Mouse (Mus musculus): ENCODE measurements around the gene Aes.

The Aes gene

GRCm38 (mm10) chr10:81545161-81545747 lies 14.0 kb upstream of the Aes start, which contains the start of gene Gna11:
Gene Gna11, minus strand, starts transcription at chr10:81545190.
- DNase-seq = peak; percentile 99 to 100

DNA sequence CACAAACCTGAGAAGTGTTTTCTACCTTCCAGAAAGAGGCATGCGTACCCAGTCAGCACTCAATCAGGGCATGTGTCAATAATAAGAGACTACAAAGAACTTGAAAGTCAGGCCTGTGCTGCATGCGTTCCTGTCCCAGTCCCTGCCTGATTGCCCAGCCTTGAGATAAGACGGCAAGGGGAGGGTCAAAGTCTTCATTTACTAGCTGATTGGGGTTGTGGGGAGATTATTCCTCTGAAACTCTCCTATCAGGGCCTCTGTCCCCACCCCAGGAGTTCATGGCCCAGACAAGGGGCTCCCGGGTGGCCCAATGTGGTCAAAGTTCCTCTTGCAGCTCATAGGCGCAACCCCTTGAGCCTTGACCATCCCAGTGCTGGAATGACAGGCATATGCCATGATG lies 13.0 kb upstream of the Aes start:
- no peak for DNase-seq

GRCm38 (mm10) chr10:81546788-81547571 lies 12.3 kb upstream of the Aes start:
- no peak for DNase-seq

GRCm38 (mm10) chr10:81548944-81549343 lies 10.3 kb upstream of the Aes start:
- peak in 1 of 2 experiments; percentile 62 for DNase-seq

DNA sequence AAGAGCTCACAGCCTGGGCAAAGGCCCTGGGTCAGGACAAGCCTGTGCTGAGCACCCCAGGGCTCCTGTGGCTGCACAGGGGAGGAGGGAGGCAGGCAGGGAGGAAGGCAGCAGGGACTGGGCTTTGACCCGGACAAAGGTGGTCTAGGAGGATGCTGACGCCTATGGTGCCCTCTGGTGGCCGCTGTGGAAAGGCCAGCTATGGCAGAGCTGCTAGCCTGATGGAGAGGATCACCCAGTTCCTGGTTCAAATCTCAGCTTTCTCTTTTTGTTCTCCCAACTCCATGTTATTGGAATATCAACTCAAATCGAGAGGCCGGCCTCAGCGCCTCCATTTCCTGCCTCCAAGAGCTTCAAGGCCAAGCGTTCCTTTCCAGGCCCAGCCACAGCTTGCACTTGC lies 9.0 kb upstream of the Aes start:
- DNase-seq = peak in 1 of 2 experiments; percentile 69

DNA sequence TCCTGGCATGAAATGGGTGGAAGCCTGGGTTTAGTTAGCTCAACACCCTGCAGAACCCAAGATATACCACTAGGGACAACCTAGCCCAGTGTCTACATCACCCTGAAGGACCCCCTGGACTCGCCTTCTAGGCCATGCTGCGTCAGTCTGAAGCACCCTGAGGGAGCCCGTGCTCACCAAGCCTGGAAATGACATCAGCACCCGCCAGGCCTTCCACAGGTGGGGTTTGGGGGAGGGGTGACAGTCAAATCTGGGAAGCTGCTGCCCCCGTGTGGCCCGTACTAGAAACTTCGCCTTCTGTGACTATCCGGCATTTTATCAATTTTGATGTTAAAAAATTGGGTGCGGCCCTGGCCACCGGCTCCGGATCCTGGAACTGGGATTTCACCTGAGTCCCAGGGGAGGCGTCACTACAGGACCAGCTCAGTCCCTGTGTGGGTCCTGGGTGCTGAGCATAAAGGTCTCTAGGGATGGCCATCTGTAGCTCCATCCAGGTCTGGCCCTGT lies 7.6 kb upstream of the Aes start:
- peak; percentile 88 to 93 for DNase-seq

- no peak for DNase-seq
Measured at GRCm38 (mm10) chr10:81553232-81553631, 6.1 kb upstream of the Aes start.

- no peak for DNase-seq
Measured at GRCm38 (mm10) chr10:81553807-81554755, 5.2 kb upstream of the Aes start.

DNA sequence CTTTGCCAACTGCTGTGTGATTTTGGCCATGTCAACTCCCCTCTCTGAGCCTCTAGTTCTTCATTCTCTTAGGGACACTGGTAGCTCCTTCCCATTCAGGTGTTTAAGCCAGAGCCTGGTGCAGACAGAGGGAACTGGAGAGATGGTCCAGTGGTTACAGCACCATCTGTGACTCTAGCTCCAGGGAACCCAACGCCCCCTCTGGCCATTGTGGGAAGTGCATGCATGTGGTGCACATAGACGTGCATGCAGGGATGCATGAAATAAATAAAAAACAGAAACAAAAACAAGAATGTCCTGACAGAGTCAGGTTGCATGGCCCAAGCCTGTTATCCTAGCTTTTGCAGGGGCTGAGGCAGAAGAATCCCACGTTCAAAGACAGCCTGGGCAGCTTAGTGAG lies 3.0 kb upstream of the Aes start:
- no peak for DNase-seq

DNA sequence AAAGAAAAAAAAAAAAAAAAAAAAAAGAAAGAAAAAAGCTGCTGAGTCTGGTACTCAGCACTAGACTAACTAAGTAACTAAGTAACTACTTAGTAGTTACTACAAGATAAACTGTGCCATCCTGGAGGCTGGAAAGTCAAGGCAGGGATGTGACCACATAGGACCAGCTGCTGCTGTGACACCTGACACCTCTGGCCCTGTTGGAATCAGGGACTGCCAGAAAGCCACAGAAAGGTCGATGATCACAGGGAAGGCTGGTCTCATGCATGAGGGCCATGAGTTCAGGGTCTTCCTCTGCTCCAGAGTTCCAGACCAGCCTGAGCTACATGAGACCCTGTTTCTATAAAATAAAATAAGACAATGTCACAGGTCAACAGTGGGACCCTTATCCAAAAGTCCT lies 1.8 kb upstream of the Aes start:
- no peak for DNase-seq

- peak; percentile 70 to 76 for DNase-seq
Measured at GRCm38 (mm10) chr10:81559627-81560539, 595 bp downstream of the Aes start.

- peak; percentile 68 to 75 for DNase-seq
Measured at GRCm38 (mm10) chr10:81560719-81561459, 1.6 kb downstream of the Aes start.

GRCm38 (mm10) chr10:81562411-81562810 lies 3.1 kb downstream of the Aes start:
- no peak for DNase-seq

GRCm38 (mm10) chr10:81563481-81563880 lies 4.2 kb downstream of the Aes start:
- DNase-seq = no peak

DNA sequence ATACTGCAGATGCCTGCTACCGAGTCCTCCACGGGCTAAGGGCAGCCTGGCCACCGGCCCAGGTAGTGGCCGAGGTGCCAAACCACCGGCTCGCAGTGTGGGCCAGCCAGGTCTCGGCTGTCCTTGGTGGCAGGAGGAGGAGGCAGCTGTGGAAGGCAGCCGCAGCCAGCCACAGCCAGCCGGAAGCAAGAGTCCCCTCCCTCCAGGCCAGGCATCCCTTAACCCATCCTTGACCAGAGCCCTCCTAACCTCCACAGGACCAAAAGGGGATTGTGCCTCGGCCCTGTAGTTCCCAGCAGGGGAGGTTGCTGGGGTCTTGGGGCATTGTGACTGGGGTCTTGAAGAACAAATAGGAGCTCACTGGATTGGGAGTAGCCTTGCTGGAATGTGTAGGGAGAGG lies 4.9 kb downstream of the Aes start:
- DNase-seq = peak; percentile 71 to 77

- peak in 1 of 2 experiments; percentile 65 for DNase-seq
Measured at GRCm38 (mm10) chr10:81564734-81565133, 5.4 kb downstream of the Aes start.

DNA sequence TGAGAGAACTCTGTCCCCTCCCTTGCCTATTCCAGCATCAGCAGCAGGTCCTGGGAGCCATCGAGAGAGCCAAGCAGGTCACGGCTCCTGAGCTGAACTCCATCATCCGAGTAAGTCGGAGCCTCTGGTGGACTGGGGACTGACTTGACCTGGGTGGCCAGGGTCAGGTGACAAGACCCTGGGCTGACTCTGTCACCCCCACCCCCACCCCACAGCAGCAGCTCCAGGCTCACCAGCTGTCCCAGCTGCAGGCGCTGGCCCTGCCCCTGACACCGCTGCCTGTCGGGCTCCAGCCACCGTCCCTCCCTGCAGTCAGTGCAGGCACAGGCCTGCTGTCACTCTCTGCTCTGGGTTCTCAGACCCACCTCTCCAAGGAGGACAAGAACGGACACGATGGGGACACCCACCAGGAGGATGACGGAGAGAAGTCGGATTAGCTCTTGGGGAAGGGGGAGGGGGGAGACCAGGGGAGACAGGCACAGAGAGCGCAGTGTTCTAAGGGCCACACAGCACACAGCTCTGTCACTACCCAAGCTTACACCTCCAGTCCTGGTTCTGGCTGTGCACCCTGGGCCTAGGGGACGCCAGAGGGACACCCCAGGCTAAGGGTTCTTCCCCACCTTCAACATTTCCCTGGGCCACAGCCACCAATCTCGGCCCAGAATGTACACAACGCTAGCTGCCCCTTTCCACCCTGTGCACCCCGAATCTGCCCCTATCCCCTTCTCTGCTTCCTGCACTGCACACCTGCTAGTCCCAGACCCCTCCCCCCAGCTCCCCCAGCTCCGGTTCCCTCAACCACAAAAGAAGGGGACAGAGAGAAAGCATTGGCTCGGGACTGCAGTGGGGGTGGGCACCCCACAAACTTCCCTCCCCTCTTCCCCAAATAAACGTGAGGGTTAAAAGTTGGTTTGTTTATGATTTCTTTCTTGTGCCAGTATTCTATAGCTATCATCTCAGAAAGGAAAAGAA lies 6.3 kb downstream of the Aes start:
- no peak for DNase-seq

DNA sequence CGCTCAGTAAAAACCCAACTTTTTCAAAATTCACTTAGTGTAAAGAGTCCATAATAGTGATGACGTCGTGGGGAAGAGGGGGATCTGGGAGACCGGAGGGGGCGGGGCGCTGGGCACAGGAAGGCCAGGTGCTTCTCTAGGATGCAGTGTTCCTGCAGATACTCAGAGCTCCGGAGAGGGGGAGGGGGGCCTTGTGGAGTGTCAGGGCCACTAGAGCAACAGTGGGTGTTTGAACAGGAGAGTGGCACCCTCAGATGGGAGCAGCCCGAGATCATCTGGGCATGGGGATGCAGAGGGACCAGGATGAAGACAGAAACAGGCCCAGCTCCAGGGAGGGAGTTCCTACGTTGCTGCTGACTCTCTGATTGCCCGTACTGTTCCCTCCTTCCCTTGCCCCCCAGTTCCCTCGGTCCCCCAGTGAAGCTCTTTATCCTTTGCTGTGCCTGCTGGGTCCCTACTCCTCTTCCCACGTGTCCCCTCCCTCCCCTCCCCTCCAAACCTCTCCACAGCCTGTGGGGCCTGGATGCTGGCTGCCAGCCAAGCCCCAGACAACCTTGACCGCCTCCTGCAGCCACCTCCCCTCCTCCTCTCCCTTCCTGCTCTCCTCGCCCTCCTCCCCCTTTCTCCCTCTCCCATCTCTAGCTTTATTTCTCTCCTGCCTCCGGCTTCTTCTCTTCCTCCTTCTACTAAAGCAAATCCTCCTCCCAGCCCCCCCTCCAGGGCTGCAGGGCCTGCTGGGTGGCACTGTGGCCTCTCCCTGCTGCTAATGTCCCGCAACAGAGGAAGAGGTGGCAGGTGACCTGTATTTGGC lies 9.3 kb downstream of the Aes start:
- peak; percentile 49 to 54 for DNase-seq
